Mouse (Mus musculus): ENCODE data around the gene Adam1a. TPM values are rescaled to one million over a fixed set of nuclear protein-coding genes. Genes with fewer than 3 reads are reported as not detected.
A peak's percentile ranks its signal among the peaks of the same experiment; 100 is the strongest.

Adam1a gene
- polyA plus RNA-seq, 1 experiment = 2.3 TPM

GRCm38 (mm10) chr5:121583765-121584501, 38.7 kb upstream of the Adam1a start:
- Histone ChIP-seq H3K27me3 (ENCODE audit: control insufficient read depth, insufficient read depth, low read length, poor library complexity, severe bottlenecking) (no peaks in the 10 kb centered on the region), H3K27ac (ENCODE audit: insufficient read depth, low read length) (peak overlapping the region; percentile 89), H3K4me3 (ENCODE audit: low read depth, low read length) (0 out of 2 replicates have a peak overlapping the region, but pooled peaks have one; percentile 3), H3K4me1 (ENCODE audit: control insufficient read depth, insufficient read depth, low read length) (peaks cover 7% of the 10 kb centered on the region), H3K9me3 (replicated peaks; ENCODE audit: control insufficient read depth, insufficient read depth, low read length, poor library complexity, severe bottlenecking) (no peaks in the 10 kb centered on the region), H3K9ac (ENCODE audit: low read depth, poor library complexity, severe bottlenecking) (0 out of 2 replicates have a peak overlapping the region, but pooled peaks have one; percentile 18), H3K36me3 (ENCODE audit: control insufficient read depth, insufficient read depth, low read length, poor library complexity, severe bottlenecking) (peaks cover 3% of the 10 kb centered on the region; the same call in 1 of the 2 replicates)
- peak; percentile 65; the same call in 1 of the 2 replicates for TF ChIP-seq EP300 (IDR thresholded peaks at IDR 0.05; ENCODE audit: insufficient read depth, low read depth, low read length)
- TF ChIP-seq POLR2A (IDR thresholded peaks at IDR 0.05; ENCODE audit: insufficient read depth, low read length) = no peak
- TF ChIP-seq CTCF (IDR thresholded peaks at IDR 0.05; ENCODE audit: low read depth, low read length) = peak; percentile 79

DNA sequence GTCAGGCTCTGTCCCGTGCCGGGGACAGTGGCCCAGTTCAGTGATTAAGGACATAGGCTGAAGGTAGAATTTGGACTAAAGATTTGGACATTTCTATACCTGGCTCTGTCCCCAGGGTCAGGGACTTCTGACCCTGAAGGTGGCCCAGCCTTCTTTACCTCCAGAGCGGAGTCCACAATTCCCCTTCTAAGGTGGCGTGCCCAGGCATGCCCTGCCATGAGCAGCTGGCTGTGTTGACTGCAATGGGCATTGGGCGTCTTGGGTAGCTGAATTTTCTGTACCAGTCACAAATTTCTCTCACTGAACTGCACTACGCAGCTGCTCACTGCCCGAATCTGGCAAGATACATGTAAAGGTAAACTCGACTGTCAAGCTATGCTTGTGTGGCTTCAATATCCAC, 36.7 kb upstream of the Adam1a start:
- Histone ChIP-seq H3K9me3 (replicated peaks; ENCODE audit: control insufficient read depth, insufficient read depth, low read length, poor library complexity, severe bottlenecking) (no peaks in the 10 kb centered on the region), H3K9ac (ENCODE audit: low read depth, poor library complexity, severe bottlenecking) (no peak overlapping the region), H3K36me3 (ENCODE audit: control insufficient read depth, insufficient read depth, low read length, poor library complexity, severe bottlenecking) (peaks cover 10% of the 10 kb centered on the region), H3K4me1 (ENCODE audit: control insufficient read depth, insufficient read depth, low read length) (peaks cover 6% of the 10 kb centered on the region), H3K4me3 (ENCODE audit: low read depth, low read length) (no peak overlapping the region), H3K27me3 (ENCODE audit: control insufficient read depth, insufficient read depth, low read length, poor library complexity, severe bottlenecking) (no peaks in the 10 kb centered on the region), H3K27ac (ENCODE audit: insufficient read depth, low read length) (peak overlapping the region; percentile 22; the same call in 1 of the 2 replicates)
- no peak for TF ChIP-seq POLR2A (IDR thresholded peaks at IDR 0.05; ENCODE audit: insufficient read depth, low read length)
- TF ChIP-seq CTCF (IDR thresholded peaks at IDR 0.05; ENCODE audit: low read depth, low read length) = no peak
- no peak for TF ChIP-seq EP300 (IDR thresholded peaks at IDR 0.05; ENCODE audit: insufficient read depth, low read depth, low read length)

DNA sequence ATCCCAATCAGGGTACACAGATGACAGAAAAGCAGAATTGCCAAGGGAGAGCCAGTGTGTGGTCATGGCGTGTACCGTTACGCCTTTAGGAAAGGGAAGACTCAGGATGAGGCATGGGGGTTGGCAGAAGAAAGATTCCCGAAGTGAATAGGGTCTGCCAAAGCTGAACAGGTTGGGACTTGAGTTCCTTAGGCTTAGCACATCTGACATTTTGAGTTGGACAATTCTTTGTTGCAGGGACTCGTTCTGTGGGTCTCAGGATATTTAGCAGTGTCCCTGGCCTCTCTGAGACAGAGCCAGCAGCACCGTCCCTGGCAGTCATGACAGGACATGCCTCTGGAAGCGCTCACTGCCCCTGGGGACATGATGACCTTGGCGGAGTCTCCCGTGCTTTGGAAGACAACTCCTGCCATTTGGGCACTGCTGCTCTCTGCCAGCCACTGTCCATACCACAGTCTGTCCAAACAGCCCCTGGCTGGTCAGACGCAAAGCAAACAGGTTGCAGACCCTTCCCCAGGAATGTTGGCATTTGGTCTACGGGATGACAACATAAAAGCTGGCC, 31.7 kb upstream of the Adam1a start:
- H3K4me1 ChIP-seq (ENCODE audit: control insufficient read depth, insufficient read depth, low read length) = no peaks in the 10 kb centered on the region
- H3K9ac ChIP-seq (ENCODE audit: low read depth, poor library complexity, severe bottlenecking) = no peak overlapping the region
- TF ChIP-seq EP300 (IDR thresholded peaks at IDR 0.05; ENCODE audit: insufficient read depth, low read depth, low read length) = no peak
- TF ChIP-seq CTCF (IDR thresholded peaks at IDR 0.05; ENCODE audit: low read depth, low read length) = no peak
- no peak for TF ChIP-seq POLR2A (IDR thresholded peaks at IDR 0.05; ENCODE audit: insufficient read depth, low read length)
- no peak overlapping the region for H3K4me3 ChIP-seq (ENCODE audit: low read depth, low read length)
- no peak overlapping the region for H3K27ac ChIP-seq (ENCODE audit: insufficient read depth, low read length)
- no peaks in the 10 kb centered on the region for H3K27me3 ChIP-seq (ENCODE audit: control insufficient read depth, insufficient read depth, low read length, poor library complexity, severe bottlenecking)
- no peaks in the 10 kb centered on the region for H3K9me3 ChIP-seq (replicated peaks; ENCODE audit: control insufficient read depth, insufficient read depth, low read length, poor library complexity, severe bottlenecking)
- peaks cover 13% of the 10 kb centered on the region for H3K36me3 ChIP-seq (ENCODE audit: control insufficient read depth, insufficient read depth, low read length, poor library complexity, severe bottlenecking)

DNA sequence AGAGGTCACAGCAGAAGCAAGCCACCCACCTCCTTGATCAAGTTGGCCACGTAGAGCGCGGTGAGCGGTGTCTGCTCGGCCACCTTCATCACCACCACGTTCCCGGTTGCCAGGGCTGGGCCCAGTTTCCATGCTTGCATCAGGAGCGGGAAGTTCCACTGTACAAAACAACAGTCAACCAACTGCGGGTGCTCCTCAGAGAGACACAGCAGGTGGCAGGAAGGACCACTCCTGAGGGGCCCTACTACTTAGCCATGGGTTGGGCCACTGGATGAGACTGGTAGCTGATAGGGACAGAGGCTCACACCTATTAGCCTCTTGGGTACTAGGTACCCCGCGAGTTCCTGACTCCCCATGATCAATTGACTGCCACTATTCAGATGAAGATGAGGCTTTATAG, 30.6 kb upstream of the Adam1a start:
- Histone ChIP-seq H3K27me3 (ENCODE audit: control insufficient read depth, insufficient read depth, low read length, poor library complexity, severe bottlenecking) (no peaks in the 10 kb centered on the region), H3K4me1 (ENCODE audit: control insufficient read depth, insufficient read depth, low read length) (no peaks in the 10 kb centered on the region), H3K4me3 (ENCODE audit: low read depth, low read length) (no peak overlapping the region), H3K9me3 (replicated peaks; ENCODE audit: control insufficient read depth, insufficient read depth, low read length, poor library complexity, severe bottlenecking) (no peaks in the 10 kb centered on the region), H3K27ac (ENCODE audit: insufficient read depth, low read length) (no peak overlapping the region), H3K36me3 (ENCODE audit: control insufficient read depth, insufficient read depth, low read length, poor library complexity, severe bottlenecking) (peaks cover 13% of the 10 kb centered on the region), H3K9ac (ENCODE audit: low read depth, poor library complexity, severe bottlenecking) (no peak overlapping the region)
- TF ChIP-seq CTCF (IDR thresholded peaks at IDR 0.05; ENCODE audit: low read depth, low read length) = no peak
- TF ChIP-seq POLR2A (IDR thresholded peaks at IDR 0.05; ENCODE audit: insufficient read depth, low read length) = no peak
- TF ChIP-seq EP300 (IDR thresholded peaks at IDR 0.05; ENCODE audit: insufficient read depth, low read depth, low read length) = no peak

- peaks cover 18% of the 10 kb centered on the region for H3K36me3 ChIP-seq (ENCODE audit: control insufficient read depth, insufficient read depth, low read length, poor library complexity, severe bottlenecking)
Observed at GRCm38 (mm10) chr5:121574145-121574544, 28.9 kb upstream of the Adam1a start.

GRCm38 (mm10) chr5:121570787-121571186, 25.5 kb upstream of the Adam1a start:
- H3K9ac ChIP-seq (ENCODE audit: low read depth, poor library complexity, severe bottlenecking) = no peak overlapping the region
- H3K27ac ChIP-seq (ENCODE audit: insufficient read depth, low read length) = no peak overlapping the region

More at GRCm38 (mm10) chr5:121574145-121574544, 28.9 kb upstream of the Adam1a start:
- Histone ChIP-seq H3K27ac (ENCODE audit: insufficient read depth, low read length) (no peak overlapping the region), H3K27me3 (ENCODE audit: control insufficient read depth, insufficient read depth, low read length, poor library complexity, severe bottlenecking) (no peaks in the 10 kb centered on the region), H3K9me3 (replicated peaks; ENCODE audit: control insufficient read depth, insufficient read depth, low read length, poor library complexity, severe bottlenecking) (no peaks in the 10 kb centered on the region), H3K9ac (ENCODE audit: low read depth, poor library complexity, severe bottlenecking) (no peak overlapping the region), H3K4me1 (ENCODE audit: control insufficient read depth, insufficient read depth, low read length) (no peaks in the 10 kb centered on the region), H3K4me3 (ENCODE audit: low read depth, low read length) (no peak overlapping the region)
- TF ChIP-seq POLR2A (IDR thresholded peaks at IDR 0.05; ENCODE audit: insufficient read depth, low read length) (no peak), EP300 (IDR thresholded peaks at IDR 0.05; ENCODE audit: insufficient read depth, low read depth, low read length) (no peak), CTCF (IDR thresholded peaks at IDR 0.05; ENCODE audit: low read depth, low read length) (no peak)

More at GRCm38 (mm10) chr5:121570787-121571186, 25.5 kb upstream of the Adam1a start:
- H3K36me3 ChIP-seq (ENCODE audit: control insufficient read depth, insufficient read depth, low read length, poor library complexity, severe bottlenecking) = peaks cover 11% of the 10 kb centered on the region
- no peak overlapping the region for H3K4me3 ChIP-seq (ENCODE audit: low read depth, low read length)
- no peaks in the 10 kb centered on the region for H3K9me3 ChIP-seq (replicated peaks; ENCODE audit: control insufficient read depth, insufficient read depth, low read length, poor library complexity, severe bottlenecking)
- no peaks in the 10 kb centered on the region for H3K27me3 ChIP-seq (ENCODE audit: control insufficient read depth, insufficient read depth, low read length, poor library complexity, severe bottlenecking)
- TF ChIP-seq EP300 (IDR thresholded peaks at IDR 0.05; ENCODE audit: insufficient read depth, low read depth, low read length) = no peak
- no peak for TF ChIP-seq CTCF (IDR thresholded peaks at IDR 0.05; ENCODE audit: low read depth, low read length)
- TF ChIP-seq POLR2A (IDR thresholded peaks at IDR 0.05; ENCODE audit: insufficient read depth, low read length) = no peak
- H3K4me1 ChIP-seq (ENCODE audit: control insufficient read depth, insufficient read depth, low read length) = no peaks in the 10 kb centered on the region

Data from ES-Bruce4 (cell line).